Mouse (Mus musculus) embryo, embryonic 11 days (tissue): ENCODE measurements at regions not wholly inside any gene's neighbourhood (a gene's known extent, or its start where the extent isn't known, plus 50 kb on each side); places are given as distances from the start of the nearest gene placed in this dataset.

ENCODE experiments used
- DNase-seq: peaks from one replicate; pipeline ENCODE4 v3.0.0-alpha.2; 2015

- no peak for DNase-seq
Measured at GRCm38 (mm10) chr9:32057427-32058115, 58.4 kb upstream of the Arhgap32 start.

GRCm38 (mm10) chr9:32062740-32063139 is 53.2 kb upstream of the Arhgap32 start:
- DNase-seq, result no peak

- DNase-seq, result no peak
Measured at GRCm38 (mm10) chr9:32063541-32063940, 52.4 kb upstream of the Arhgap32 start.

GRCm38 (mm10) chr9:32064007-32064550 is 51.9 kb upstream of the Arhgap32 start:
- DNase-seq, result no peak
